Mouse (Mus musculus) kidney, postnatal 10 days (tissue): Measurements from ENCODE around the gene Gm10392.
"Not testable (repeated sequence)": the region's sequence is repeated elsewhere in the genome, so short reads cannot be mapped to it uniquely, and the experiment has no call there.

Experiments
- DNase-seq: peaks from one replicate; pipeline ENCODE4 v3.0.0; 2021; ENCODE audit warnings: mixed read lengths

The Gm10392 gene

GRCm38 (mm10) chr11:77519043-77519442, at the start of gene Gm10392:
Gm10392 (minus strand) TSS chr11:77519198.
- peak; percentile 41 for DNase-seq

DNA sequence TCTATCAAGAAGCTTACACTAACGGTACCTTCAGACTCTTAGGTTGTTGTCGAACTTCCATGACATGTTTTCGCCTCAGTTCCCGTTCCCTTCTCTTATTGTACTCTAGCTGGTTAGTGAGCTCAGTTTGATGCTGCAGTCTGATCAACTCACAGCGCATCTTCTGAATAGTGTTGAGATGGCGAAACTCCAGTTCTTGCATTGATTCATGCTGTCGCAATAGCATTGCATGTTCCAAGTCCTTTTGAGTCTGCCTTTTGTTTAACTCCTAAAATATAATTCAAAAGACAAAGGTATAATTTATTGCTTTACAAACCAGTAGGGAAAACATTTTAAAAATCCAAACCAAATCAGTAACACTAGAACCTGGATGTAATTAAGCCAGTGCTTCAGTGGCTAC, 26.3 kb upstream of the Gm10392 start:
- DNase-seq, result no peak

DNA sequence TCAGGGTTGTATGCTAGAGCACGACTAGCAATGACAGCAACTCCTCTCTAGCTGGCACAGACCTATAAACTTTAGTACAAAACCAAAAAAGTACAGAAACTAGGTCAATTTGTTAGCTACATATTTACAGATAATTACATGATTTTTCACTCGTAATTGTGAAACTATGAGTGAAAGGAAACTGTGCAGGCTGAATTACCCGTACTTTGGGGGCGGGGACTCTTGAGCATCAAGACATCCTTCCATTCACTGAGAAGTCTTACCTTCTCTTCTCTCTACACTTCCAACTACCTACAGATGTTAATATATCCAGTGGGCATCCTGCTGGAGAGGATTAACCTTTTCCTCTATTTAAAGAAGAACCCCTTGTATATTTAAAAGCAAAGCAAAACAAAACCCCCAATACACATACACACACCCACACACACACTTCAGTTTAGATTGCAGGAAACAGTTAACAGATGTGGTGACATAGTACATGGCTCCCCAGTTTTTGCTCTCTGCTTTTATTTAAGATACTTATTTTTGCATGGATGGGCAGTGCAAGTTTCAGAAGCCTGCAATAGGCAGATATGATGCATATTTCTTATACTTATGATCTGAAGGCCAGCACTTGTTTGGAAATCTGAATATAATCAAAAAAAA, 13.3 kb upstream of the Gm10392 start:
- DNase-seq, result no peak

DNA sequence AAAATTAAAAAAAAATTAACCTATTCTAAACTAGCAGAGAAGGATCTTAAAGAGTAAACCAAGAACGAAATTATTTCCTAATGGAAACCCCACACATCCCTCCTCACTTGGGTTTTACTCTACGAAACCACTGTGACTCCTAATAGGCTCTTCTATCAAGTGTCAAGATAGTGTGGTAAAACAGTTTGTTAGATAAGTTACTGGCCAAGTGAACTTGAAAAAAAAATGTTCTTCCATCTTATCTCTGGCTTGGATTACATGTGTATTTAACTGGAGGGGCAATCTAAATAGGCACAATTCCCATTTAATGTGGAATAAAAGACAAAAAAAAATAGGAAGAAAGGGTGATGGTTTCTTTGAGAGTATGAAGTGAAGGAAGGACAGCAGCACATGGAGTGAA, 11.9 kb upstream of the Gm10392 start:
- DNase-seq, result no peak

DNA sequence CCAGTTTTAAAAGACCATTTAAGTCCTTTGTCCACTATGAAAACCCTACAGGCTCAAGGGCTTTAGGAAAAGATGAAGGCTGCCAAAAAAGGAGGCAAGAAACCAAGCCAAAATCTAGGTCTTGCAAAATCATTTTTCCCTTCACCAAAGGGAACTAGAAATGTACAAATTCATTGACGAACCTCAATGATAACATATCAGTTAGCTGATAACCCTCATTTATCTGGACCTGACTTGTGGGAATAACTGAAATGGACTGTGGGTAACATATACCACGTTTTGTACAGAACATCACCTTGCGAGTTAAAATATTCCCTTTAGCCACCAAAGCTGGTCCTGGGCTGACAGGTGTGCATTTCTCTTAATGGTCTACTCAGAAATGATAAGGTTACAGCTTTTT, 10.6 kb upstream of the Gm10392 start:
- DNase-seq, result no peak

- not testable (repeated sequence) for DNase-seq
These were observed 9.4 kb upstream of the Gm10392 start for GRCm38 (mm10) chr11:77528420-77528819.

- no peak for DNase-seq
These were observed 6.9 kb upstream of the Gm10392 start for GRCm38 (mm10) chr11:77525804-77526486.

- DNase-seq, result peak; percentile 38
These were observed 1.9 kb upstream of the Gm10392 start for GRCm38 (mm10) chr11:77520601-77521529.

DNA sequence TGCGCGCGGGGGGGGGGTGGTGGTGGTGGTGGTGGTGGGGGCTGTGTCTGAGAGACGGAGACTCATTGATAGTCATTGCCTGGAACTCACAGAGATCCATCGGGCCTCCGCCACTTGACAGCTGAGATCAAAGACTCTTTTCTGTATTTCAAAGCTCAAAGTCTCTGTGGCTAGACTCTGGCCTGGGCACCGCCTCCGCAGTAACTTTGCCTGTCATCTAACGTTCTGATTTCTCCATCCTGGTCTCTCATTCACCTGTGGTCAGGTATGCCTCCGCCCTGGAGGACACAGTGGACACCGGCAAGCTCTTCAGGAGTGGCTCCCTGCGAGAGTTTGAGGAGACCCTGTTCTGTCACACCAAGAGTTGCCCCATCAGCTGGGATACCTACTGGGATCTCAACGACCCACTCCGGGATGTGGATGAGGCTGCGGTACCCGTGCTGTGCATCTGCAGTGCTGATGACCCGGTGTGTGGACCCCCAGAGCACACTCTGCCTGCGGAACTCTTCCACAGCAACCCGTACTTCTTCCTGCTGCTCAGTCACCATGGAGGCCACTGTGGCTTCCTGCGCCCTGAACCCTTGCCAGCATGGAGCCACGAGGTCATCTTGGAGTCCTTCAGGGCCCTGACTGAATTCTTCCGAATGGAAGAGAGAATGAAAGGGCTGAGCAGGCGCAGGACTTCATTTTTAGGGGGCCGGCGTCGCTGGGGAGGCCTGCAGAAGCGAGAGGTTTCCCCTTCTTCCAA, 773 bp downstream of the Gm10392 start:
- no peak for DNase-seq

DNA sequence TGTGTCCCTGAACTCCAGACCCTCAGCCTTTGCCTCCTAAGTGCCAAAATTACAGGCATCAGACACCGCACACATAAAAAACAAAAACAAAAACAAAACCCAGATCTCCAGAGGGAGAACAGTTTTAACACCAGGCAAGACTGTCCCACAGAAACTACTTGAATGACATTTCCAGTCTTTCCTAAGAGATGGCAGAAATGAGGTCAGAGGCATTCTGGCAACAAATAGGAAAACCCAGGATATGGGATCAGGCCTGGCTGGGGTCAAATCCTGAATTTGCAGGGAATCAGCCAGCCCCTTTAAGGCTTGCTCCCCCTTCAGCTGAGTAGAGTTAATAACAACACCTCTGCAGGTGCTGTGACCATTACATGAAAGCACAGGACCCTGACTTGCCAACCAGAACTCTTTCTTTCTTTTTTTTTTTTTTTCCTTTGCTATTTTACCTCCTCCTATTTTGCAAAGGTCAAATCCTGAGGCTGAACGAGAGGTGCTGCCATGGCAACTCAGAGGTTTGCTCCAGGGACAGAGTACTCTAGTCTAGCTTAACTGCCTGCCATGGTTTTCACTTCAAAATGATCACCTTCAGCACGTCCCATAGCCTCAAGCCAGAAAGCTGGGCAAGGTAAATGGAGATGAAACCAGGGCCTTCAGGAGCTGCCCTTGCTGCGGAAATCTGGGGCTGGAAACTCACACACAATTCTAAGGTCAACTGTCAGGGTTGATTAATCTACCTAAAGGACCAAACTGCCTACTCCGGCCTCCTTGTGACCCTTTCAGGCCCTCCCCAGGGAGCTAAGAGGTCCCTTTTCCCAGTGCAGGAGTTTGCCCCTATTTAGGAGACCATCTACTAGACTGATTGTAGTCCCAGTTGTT, 2.2 kb downstream of the Gm10392 start:
- DNase-seq, result no peak

GRCm38 (mm10) chr11:77515637-77516552, 3.1 kb downstream of the Gm10392 start, which contains the start of gene Trp53i13:
Trp53i13 (minus strand) TSS chr11:77515980.
- peak; percentile 51 for DNase-seq

DNA sequence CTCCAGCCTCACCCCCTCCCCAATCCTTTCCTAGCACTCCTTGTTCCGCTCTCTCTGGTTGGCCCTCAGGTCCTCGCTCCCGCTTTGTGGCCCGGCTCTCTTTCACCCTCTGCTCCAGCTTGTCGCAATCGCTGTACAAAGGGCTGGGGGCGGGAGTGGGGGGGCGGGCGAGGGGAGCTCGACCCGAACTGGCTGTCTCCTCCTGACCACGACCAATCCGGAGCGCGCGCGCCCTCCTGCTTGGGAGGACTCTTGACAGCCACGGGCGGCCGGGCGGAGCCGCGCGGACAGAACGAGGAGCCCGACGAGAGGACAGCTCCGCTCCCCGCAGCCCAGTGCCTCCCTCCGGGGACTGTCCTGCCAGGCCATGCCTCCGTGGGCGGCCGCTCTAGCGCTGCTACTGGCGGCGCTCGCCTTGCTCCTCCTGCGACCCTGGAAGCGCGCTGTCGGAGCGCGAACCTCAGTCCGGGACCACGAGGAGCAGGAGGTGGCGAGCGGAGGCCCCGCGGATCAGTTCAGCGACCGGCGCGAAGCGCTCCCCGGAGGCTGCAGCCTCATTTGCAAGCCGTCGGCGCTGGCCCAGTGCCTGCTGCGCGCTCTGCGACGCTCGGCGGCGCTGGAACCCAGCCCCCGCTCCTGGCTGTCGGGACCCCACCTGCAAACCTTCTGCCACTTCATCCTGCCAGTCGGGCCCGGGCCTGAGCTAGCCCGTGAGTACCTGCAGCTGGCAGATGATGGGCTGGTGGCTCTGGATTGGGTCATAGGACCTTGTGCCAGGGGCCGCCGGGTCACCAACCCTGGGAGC, 4.0 kb downstream of the Gm10392 start, which contains the start of gene Abhd15:
Gene Abhd15 (plus strand): TSS at position 290 of the 805 bp plus-strand sequence.
- DNase-seq, result peak; percentile 90

DNA sequence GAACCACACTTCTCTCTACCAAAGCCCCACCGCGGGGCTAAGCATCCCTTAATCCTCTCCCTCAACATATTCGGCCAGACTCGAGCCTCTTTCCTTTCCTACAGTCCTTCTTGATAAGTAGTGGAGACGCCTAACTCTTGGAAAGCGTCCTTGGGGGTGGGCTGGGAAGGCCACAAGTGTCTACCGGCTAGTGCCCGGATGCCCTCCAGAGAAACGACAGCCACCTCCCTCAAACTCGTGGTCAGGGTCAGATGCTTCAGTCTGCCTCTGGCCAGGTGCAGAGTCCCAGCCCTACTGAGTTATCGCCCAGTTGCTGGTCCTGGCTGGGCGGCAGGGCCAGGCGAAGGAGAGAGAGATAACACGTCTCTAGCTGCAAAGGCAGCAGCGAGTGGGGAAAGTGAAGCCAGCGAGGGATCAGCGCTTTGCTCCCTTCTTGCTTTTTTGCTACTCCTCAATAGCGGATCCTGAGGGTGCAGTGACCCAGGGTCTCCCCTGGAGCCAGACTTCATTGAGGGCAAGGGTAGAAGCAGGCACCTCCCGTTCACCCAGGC, 4.6 kb downstream of the Gm10392 start:
- peak; percentile 37 for DNase-seq

DNA sequence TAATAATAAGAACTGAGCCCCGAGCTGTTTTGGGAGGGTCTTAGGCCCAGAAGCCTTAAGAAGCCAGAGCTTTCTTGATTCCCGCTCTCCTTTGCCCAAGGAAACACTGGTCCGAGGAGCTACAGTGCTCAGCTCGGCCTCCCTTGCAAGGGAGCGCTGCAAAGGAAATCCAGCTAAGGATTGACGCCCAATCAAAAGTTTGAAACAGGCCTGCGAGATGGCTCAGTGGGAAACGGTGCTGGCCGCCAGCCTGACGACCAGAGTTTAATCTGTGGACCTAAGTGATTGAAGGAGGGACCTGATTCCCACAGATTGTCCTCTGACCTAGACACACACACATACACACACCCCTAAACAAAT, 5.2 kb downstream of the Gm10392 start:
- DNase-seq, result peak; percentile 39

- peak; percentile 95 for DNase-seq
These were observed 5.8 kb downstream of the Gm10392 start for GRCm38 (mm10) chr11:77512891-77513810.

DNA sequence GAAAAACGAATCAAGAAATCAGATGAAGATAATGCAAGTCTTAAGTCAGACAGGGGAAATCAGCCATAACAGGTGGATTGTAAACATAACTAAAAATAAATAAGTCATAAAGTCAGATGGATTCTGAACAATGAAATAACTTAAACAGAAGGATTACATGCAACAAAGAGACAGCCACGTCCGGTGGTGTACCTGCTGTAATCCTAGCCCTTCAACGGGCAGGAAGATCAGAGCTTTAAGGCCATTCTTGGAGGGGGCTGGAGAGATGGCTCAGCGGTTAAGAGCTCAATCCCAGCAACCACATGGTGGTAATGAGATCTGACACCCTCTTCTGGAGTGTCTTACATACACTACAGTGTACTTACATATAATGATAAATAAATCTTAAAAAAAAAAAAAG, 7.7 kb downstream of the Gm10392 start:
- no peak for DNase-seq

GRCm38 (mm10) chr11:77508068-77509021, 10.7 kb downstream of the Gm10392 start:
- peak; percentile 93 for DNase-seq
